Mouse (Mus musculus) kidney, embryonic 14.5 days (tissue): ENCODE data around the gene Cyth2. TPM values are rescaled to one million over a fixed set of nuclear protein-coding genes. Genes with fewer than 3 reads are reported as not detected.

ENCODE experiments used
- ATAC-seq: fragments of 200-750 bp; cut with Nextera tagmentation; 2 replicates; pipeline ENCODE4 v1.8.0; 2017; ENCODE audit warnings: moderate number of reproducible peaks, mild to moderate bottlenecking, moderate TSS enrichment, moderate library complexity; ENCODE audit not compliant: low FRiP score, low TSS enrichment
- H3K27ac ChIP-seq: fragments of 300-500 bp; sonication (generic); 2 replicates; pipeline ENCODE4 v1.5.1; 2014; ENCODE audit warnings: low read depth, mild to moderate bottlenecking, low read length, moderate library complexity, mixed read lengths
- H3K27me3 ChIP-seq: fragments of 300-500 bp; sonication (generic); 2 replicates; pipeline ENCODE4 v1.6.1; 2014; ENCODE audit warnings: mild to moderate bottlenecking, low read length; ENCODE audit not compliant: control insufficient read depth, insufficient read depth
- H3K36me3 ChIP-seq: fragments of 300-500 bp; sonication (generic); 2 replicates; pipeline ENCODE4 v1.6.1; 2014; ENCODE audit warnings: low read length, mixed read lengths; ENCODE audit not compliant: control insufficient read depth, insufficient read depth
- H3K4me1 ChIP-seq: fragments of 300-500 bp; sonication (generic); 2 replicates; pipeline ENCODE4 v1.6.1; 2014; ENCODE audit warnings: low read length, mixed read lengths; ENCODE audit not compliant: control insufficient read depth, insufficient read depth
- H3K4me2 ChIP-seq: fragments of 300-500 bp; sonication (generic); replicated peaks from 2 replicates; pipeline ENCODE4 v1.6.1; 2014; ENCODE audit warnings: low read depth, mild to moderate bottlenecking, low read length
- H3K4me3 ChIP-seq: fragments of 300-500 bp; sonication (generic); 2 replicates; pipeline ENCODE4 v1.5.1; 2014; ENCODE audit warnings: mild to moderate bottlenecking, low read length
- H3K9ac ChIP-seq: fragments of 300-500 bp; sonication (generic); 2 replicates; pipeline ENCODE4 v1.6.1; 2014; ENCODE audit warnings: low read depth, mild to moderate bottlenecking, low read length, moderate library complexity
- H3K9me3 ChIP-seq: fragments of 300-500 bp; sonication (generic); 2 replicates; pipeline ENCODE4 v1.6.1; 2016; ENCODE audit warnings: low read length; ENCODE audit not compliant: control insufficient read depth
- WGBS: fragments of 180-500 bp; shearing (Covaris S2); extraction: QIAGEN DNeasy Blood & Tissue Kit; methylation state at CpG from one replicate; pipeline ENCODE4 v1.1.7; 2014; 5-methylcytosine and 5-hydroxymethylcytosine counted together
- polyA plus RNA-seq: library from polyadenylated mRNA; unstranded; fragments of >200 nt; fragmentation: Nextera tagmentation; extraction: Ambion mirVana; gene quantifications from 2 replicates; pipeline ENCODE4 v1.2.1, GENCODE M21; 2014

Cyth2 gene
- polyA plus RNA-seq, 1 experiment from 2014 or later: 109 TPM

DNA sequence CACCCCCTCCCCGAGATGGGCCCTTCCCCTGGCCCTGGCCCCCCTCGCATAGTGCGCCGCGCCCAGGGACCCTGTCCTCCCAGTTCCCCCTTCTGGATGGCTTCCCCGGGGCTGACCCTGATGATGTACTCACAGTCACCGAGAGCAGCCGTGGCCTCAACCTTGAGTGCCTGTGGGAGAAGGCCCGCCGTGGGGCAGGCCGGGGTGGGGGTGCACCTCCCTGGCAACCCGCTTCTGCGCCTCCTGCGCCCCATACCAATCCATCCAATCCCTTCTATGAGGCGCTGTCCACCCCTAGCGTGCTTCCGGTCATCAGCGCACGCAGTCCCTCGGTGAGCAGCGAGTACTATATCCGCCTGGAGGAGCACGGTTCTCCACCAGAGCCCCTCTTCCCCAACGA, 21.1 kb downstream of the Cyth2 start:
- 87% methylated on average over 24 of the region's 24 CpGs for WGBS
- H3K4me3 ChIP-seq: no peak overlapping the region

DNA sequence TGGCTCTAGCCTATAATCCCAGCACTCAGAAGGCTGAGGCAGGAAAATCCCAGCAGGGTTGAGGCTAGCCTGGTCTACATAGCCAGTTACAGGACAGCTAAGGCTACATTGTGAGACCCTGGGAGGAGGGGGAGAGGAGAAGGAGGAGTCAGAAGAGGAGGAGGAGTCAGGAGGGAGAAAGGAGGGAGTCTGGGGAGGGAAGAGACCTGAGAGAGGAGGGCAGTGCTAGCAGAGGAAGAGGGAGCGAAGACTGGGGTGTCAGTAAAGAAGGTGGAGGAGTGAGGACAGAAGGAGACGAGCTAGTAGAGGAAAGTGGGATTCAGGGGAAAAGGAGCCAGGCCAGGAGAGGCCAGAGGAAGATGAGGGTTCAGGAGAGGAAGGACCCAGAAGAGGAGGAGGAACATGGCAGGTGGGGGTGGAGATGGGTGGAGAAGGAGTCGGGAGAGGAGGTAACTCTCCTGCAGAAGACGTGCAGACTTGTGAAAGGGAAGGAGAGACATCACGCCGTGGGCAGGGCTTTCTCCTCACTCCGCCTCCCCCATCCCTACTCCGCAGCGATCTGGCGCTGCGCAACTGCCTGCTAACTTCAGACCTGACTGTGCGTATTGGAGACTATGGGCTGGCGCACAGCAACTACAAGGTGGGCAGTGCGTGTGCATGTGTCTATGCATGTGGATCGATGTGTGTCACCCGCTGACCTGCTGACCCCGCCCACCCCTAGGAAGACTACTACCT, 22.5 kb downstream of the Cyth2 start:
- no peak for ATAC-seq
- peaks cover 35% of the 10 kb centered on the region for H3K36me3 ChIP-seq
- 81% methylated on average over 17 of the region's 17 CpGs for WGBS

More for the DNA sequence above, 21.1 kb downstream of the Cyth2 start:
- H3K9ac ChIP-seq: no peak overlapping the region
- peaks cover 9% of the 10 kb centered on the region; the same call in 1 of the 2 replicates for H3K27me3 ChIP-seq
- H3K9me3 ChIP-seq: no peaks in the 10 kb centered on the region
- no peak overlapping the region for H3K27ac ChIP-seq
- H3K4me2 ChIP-seq: no peak overlapping the region
- peaks cover 30% of the 10 kb centered on the region for H3K36me3 ChIP-seq
- H3K4me1 ChIP-seq: peaks cover 11% of the 10 kb centered on the region; the same call in 1 of the 2 replicates
- no peak for ATAC-seq

DNA sequence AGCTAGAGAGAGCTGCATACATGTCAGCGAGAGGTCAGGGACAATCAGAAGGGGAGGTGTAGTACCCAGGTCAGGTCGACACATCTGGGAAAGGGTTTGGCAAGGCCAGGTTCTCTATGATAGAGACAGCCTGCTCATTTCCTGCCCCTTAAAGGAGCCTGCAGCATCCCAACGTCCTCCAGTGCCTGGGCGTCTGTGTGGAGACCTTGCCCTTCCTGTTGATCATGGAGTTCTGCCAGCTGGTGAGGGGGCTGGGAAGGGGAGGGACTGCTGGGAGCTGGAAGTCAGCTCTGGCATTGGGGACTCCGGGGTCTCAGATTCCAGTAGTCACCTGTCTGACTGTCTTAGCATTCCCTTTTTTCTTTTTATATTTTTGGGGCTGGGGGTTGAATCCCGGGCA, 23.7 kb downstream of the Cyth2 start:
- Histone ChIP-seq H3K4me3 (no peak overlapping the region), H3K9ac (no peak overlapping the region), H3K36me3 (peaks cover 35% of the 10 kb centered on the region), H3K27me3 (peaks cover 3% of the 10 kb centered on the region; the same call in 1 of the 2 replicates), H3K4me2 (no peak overlapping the region), H3K27ac (no peak overlapping the region), H3K9me3 (no peaks in the 10 kb centered on the region), H3K4me1 (peaks cover 6% of the 10 kb centered on the region; the same call in 1 of the 2 replicates)
- WGBS: 52% methylated on average over 6 of the region's 6 CpGs
- no peak for ATAC-seq

More for the DNA sequence above, 22.5 kb downstream of the Cyth2 start:
- Histone ChIP-seq H3K9ac (no peak overlapping the region), H3K9me3 (no peaks in the 10 kb centered on the region), H3K4me3 (no peak overlapping the region), H3K4me2 (no peak overlapping the region), H3K27me3 (peaks cover 5% of the 10 kb centered on the region; the same call in 1 of the 2 replicates), H3K27ac (no peak overlapping the region), H3K4me1 (peaks cover 6% of the 10 kb centered on the region; the same call in 1 of the 2 replicates)

DNA sequence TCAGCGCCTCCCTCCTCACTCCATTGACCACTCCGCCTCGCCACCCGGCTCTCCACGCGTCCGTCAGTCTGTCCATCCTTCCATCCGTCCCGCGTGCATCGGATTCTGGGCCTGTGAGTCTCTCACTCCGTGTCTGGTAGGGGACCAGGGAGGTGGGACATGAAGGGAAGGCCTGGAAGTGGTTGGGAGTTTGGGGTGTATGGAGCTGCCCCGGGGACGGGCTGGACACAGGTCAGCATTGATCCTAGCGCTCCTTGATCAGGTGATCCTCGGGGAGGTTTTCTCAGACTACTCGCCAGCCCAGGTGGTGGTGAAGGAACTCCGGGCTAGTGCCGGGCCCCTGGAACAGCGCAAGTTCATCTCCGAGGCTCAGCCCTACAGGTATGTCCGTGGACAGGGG, 26.7 kb downstream of the Cyth2 start:
- WGBS: 83% methylated on average over 22 of the region's 22 CpGs
- ATAC-seq: no peak
- no peak overlapping the region for H3K27ac ChIP-seq
- H3K4me1 ChIP-seq: peaks cover 19% of the 10 kb centered on the region
- peaks cover 25% of the 10 kb centered on the region; the same call in 1 of the 2 replicates for H3K36me3 ChIP-seq
- no peak overlapping the region for H3K9ac ChIP-seq
- no peak overlapping the region; the same call in 1 of the 2 replicates for H3K4me3 ChIP-seq
- no peaks in the 10 kb centered on the region for H3K27me3 ChIP-seq
- peak overlapping the region; percentile 99 for H3K4me2 ChIP-seq
- H3K9me3 ChIP-seq: no peaks in the 10 kb centered on the region

DNA sequence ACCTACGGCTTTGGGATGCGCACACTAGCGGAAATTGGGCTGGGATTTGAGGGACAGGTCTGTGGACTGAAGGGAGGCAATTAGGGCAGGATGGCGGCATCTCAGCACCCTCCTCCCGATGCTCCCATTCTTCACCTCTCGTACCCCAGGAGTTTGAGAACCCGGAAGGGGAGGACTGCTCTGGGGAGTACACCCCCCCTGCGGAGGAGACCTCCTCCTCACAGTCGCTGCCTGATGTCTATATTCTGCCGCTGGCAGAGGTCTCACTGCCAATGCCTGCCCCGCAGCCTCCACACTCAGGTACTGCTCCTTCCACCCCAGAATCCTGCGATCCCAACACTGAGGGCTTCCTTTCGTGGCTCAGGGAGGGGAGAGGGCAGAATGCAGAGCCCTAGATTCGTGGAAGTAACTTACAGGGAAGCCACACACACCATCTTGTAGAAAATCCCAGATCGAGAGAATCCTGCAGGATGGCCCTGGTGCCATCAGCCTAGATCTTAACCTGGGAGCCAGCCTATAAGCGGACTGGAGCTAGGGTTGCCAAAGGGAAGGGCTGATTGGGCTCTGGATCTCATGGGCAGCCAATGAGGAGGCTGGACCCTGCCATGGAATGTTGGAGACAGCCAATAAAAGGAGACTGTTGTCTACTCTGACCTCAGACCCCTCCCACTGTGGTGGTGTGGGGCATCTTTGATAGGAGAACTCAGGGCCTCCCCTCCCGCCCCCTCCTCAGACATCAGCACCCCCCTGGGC, 27.5 kb downstream of the Cyth2 start:
- no peaks in the 10 kb centered on the region for H3K27me3 ChIP-seq
- H3K4me1 ChIP-seq: peaks cover 19% of the 10 kb centered on the region
- H3K9ac ChIP-seq: peak overlapping the region; percentile 37; the same call in 1 of the 2 replicates
- H3K27ac ChIP-seq: 0 out of 2 replicates have a peak overlapping the region, but pooled peaks have one; percentile 37
- peak overlapping the region; percentile 99 for H3K4me2 ChIP-seq
- H3K9me3 ChIP-seq: no peaks in the 10 kb centered on the region
- peak overlapping the region; percentile 77 for H3K4me3 ChIP-seq
- peaks cover 17% of the 10 kb centered on the region; the same call in 1 of the 2 replicates for H3K36me3 ChIP-seq
- 6% methylated on average over 17 of the region's 17 CpGs for WGBS
- peak; percentile 40; the same call in 1 of the 2 replicates for ATAC-seq

DNA sequence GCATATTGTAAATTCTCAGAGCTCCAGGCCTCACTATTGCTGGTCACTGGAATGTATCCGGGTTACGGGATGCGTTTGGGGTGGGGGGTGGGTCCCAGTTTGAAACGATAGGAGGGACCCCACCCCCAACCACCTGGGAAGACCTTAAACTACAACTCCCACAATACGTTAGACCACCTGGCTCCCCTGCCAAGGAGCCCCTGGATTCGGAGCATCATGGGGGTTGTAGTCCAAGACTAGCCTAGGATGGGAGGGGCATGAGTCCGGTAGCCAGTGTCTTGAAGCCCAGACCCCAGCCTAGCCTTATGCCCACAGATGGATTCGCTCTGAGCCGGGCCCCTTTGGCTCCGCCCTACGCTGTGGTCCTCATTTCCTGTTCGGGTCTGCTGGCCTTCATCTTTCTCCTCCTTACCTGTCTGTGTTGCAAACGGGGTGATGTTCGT, 28.2 kb downstream of the Cyth2 start:
- H3K27me3 ChIP-seq: no peaks in the 10 kb centered on the region
- ATAC-seq: peak; percentile 72
- no peak overlapping the region; the same call in 1 of the 2 replicates for H3K27ac ChIP-seq
- peak overlapping the region; percentile 99 for H3K4me2 ChIP-seq
- H3K9me3 ChIP-seq: no peaks in the 10 kb centered on the region
- peaks cover 19% of the 10 kb centered on the region for H3K4me1 ChIP-seq
- peak overlapping the region; percentile 77 for H3K4me3 ChIP-seq
- H3K36me3 ChIP-seq: peaks cover 16% of the 10 kb centered on the region; the same call in 1 of the 2 replicates
- WGBS: under 1% methylated on average over 14 of the region's 14 CpGs
- H3K9ac ChIP-seq: peak overlapping the region; percentile 69; the same call in 1 of the 2 replicates

DNA sequence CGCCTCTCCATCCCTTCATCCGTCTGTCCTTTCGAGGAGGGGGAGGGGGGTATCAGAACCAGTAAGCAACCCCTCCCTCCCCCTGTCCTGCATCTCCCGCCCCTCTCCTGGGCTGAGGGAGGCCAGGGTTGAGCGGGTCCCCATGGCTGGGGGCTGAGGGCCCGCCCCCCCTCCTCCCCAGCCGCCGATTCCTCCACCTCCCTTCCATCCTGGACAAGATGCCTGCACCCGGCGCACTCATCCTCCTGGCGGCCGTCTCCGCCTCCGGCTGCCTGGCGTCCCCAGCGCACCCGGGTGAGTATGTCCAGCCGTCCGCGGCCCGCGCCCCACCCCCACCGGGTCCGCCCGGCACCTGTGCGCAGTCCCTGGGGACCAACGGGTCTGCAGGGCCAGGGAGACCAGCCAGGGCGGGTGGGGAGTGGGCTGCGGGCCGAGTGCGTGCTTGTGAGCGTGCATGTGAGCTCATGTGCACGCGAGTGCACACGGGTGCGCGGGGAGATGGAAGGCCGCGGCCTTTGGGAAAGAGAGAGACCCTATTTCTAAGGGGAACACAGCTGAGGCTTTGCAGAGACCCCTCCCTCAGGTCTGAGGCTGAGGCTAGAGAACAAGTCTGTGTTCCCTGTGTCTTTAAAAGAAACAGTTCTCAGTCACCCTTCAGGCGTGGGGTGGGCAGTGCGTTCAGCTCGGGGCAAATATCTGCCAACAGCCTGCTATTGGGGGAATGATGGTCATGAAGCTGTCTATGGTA, 28.8 kb downstream of the Cyth2 start:
- Histone ChIP-seq H3K4me2 (peak overlapping the region; percentile 99), H3K36me3 (peaks cover 16% of the 10 kb centered on the region; the same call in 1 of the 2 replicates), H3K9ac (peak overlapping the region; percentile 69), H3K9me3 (no peaks in the 10 kb centered on the region), H3K4me3 (peak overlapping the region; percentile 77), H3K27ac (peak overlapping the region; percentile 32; the same call in 1 of the 2 replicates), H3K27me3 (no peaks in the 10 kb centered on the region), H3K4me1 (peaks cover 19% of the 10 kb centered on the region)
- ATAC-seq: peak; percentile 50
- WGBS: under 1% methylated on average over 37 of the region's 42 CpGs
